Mouse (Mus musculus): ENCODE results near the gene Lyrm7. TPM values are rescaled to one million over a fixed set of nuclear protein-coding genes. Genes with fewer than 3 reads are reported as not detected.

The Lyrm7 gene
- polyA plus RNA-seq, 1 experiment from 2014 or later, result 9.7 TPM

Other genes starting within 250 kb of the Lyrm7 start
- gene Cdc42se2, start 73.2 kb downstream of the Lyrm7 start, polyA plus RNA-seq (2014; fragmentation: Nextera tagmentation; extraction: Ambion mirVana), result 245 and 257 TPM in 2 replicates
- gene Hint1, start 5.5 kb upstream of the Lyrm7 start, polyA plus RNA-seq (2014; fragmentation: Nextera tagmentation; extraction: Ambion mirVana), result 654 and 669 TPM in 2 replicates
- gene Gpx3, start 41.5 kb upstream of the Lyrm7 start, polyA plus RNA-seq (2014; fragmentation: Nextera tagmentation; extraction: Ambion mirVana), result 91.4 and 114 TPM in 2 replicates
- gene Tnip1, start 102.0 kb upstream of the Lyrm7 start, polyA plus RNA-seq (2014; fragmentation: Nextera tagmentation; extraction: Ambion mirVana), result 9.8 and 10.3 TPM in 2 replicates
- gene Anxa6, start 172.5 kb upstream of the Lyrm7 start, polyA plus RNA-seq (2014; fragmentation: Nextera tagmentation; extraction: Ambion mirVana), result 90.2 and 91.6 TPM in 2 replicates
- gene Ccdc69, start 217.2 kb upstream of the Lyrm7 start, polyA plus RNA-seq (2014; fragmentation: Nextera tagmentation; extraction: Ambion mirVana), result 0.36 and 1.1 TPM in 2 replicates
- gene Gm2a, start 237.2 kb upstream of the Lyrm7 start, polyA plus RNA-seq (2014; fragmentation: Nextera tagmentation; extraction: Ambion mirVana), result 14.1 and 15.6 TPM in 2 replicates

Data from hindbrain, embryonic 11.5 days (tissue).